Mouse (Mus musculus) midbrain, embryonic 10.5 days (tissue): ENCODE results near the gene Zfp791. TPM values are rescaled to one million over a fixed set of nuclear protein-coding genes. Genes with fewer than 3 reads are reported as not detected.
A peak's percentile ranks its signal among the peaks of the same experiment; 100 is the strongest.

ENCODE experiments used
- DNase-seq: peaks from one replicate; pipeline ENCODE4 v3.0.0-alpha.2; 2017; ENCODE audit warnings: low spot score
- H3K27ac ChIP-seq: fragments of 300-500 bp; sonication (generic); replicated peaks from 2 replicates; pipeline ENCODE4 v1.5.1; 2016; ENCODE audit warnings: mild to moderate bottlenecking
- H3K27me3 ChIP-seq: fragments of 300-500 bp; sonication (generic); 2 replicates; pipeline ENCODE4 v1.6.1; 2016; ENCODE audit warnings: low read depth, mild to moderate bottlenecking; ENCODE audit not compliant: poor library complexity, severe bottlenecking
- H3K36me3 ChIP-seq: fragments of 300-500 bp; sonication (generic); 2 replicates; pipeline ENCODE4 v1.6.1; 2016; ENCODE audit warnings: mild to moderate bottlenecking, moderate library complexity
- H3K4me1 ChIP-seq: fragments of 300-500 bp; sonication (generic); 2 replicates; pipeline ENCODE4 v1.6.1; 2016
- H3K4me3 ChIP-seq: fragments of 300-500 bp; sonication (generic); 2 replicates; pipeline ENCODE4 v1.5.1; 2016; ENCODE audit warnings: mild to moderate bottlenecking, moderate library complexity
- H3K9me3 ChIP-seq: fragments of 300-500 bp; sonication (generic); replicated peaks from 2 replicates; pipeline ENCODE4 v1.6.1; 2016; ENCODE audit warnings: mild to moderate bottlenecking
- WGBS: fragments of 180-500 bp; shearing (Covaris S2); methylation state at CpG from one replicate; pipeline ENCODE4 v1.1.7; 2016; 5-methylcytosine and 5-hydroxymethylcytosine counted together
- polyA plus RNA-seq: library from polyadenylated mRNA; unstranded; fragments of >200 nt; fragmentation: Nextera tagmentation; extraction: Ambion mirVana; gene quantifications from 2 replicates; pipeline ENCODE4 v1.2.1, GENCODE M21; 2016

Gene Zfp791
- polyA plus RNA-seq, 1 experiment from 2014 or later = 0.81 TPM

- Histone ChIP-seq H3K9me3 (no peaks in the 10 kb centered on the region), H3K27me3 (no peaks in the 10 kb centered on the region), H3K4me3 (peak overlapping the region; percentile 76), H3K36me3 (peaks cover 41% of the 10 kb centered on the region), H3K27ac (peak overlapping the region; percentile 88), H3K4me1 (peaks cover 44% of the 10 kb centered on the region)
- WGBS = under 1% methylated on average over 25 of the region's 25 CpGs
- DNase-seq = no peak
These were observed 42.7 kb downstream of the Zfp791 start for GRCm38 (mm10) chr8:85080214-85080531.

GRCm38 (mm10) chr8:85076993-85077392, 45.9 kb downstream of the Zfp791 start:
- no peak overlapping the region for H3K27ac ChIP-seq
- peaks cover 62% of the 10 kb centered on the region for H3K36me3 ChIP-seq
- H3K9me3 ChIP-seq = no peaks in the 10 kb centered on the region
- H3K4me3 ChIP-seq = peak overlapping the region; percentile 16; the same call in 1 of the 2 replicates
- H3K27me3 ChIP-seq = no peaks in the 10 kb centered on the region
- peak; percentile 85 for DNase-seq
- H3K4me1 ChIP-seq = peaks cover 41% of the 10 kb centered on the region
- WGBS = 2% methylated on average over 2 of the region's 2 CpGs

GRCm38 (mm10) chr8:85076001-85076400, 46.9 kb downstream of the Zfp791 start:
- Histone ChIP-seq H3K9me3 (no peaks in the 10 kb centered on the region), H3K27ac (no peak overlapping the region), H3K4me1 (peaks cover 37% of the 10 kb centered on the region), H3K27me3 (no peaks in the 10 kb centered on the region), H3K36me3 (peaks cover 62% of the 10 kb centered on the region), H3K4me3 (no peak overlapping the region)
- DNase-seq = peak; percentile 35
- 69% methylated on average over 9 of the region's 9 CpGs for WGBS

- no peak for DNase-seq
- H3K27ac ChIP-seq = no peak overlapping the region
- H3K36me3 ChIP-seq = peaks cover 62% of the 10 kb centered on the region
- no peaks in the 10 kb centered on the region for H3K27me3 ChIP-seq
- H3K4me1 ChIP-seq = peaks cover 34% of the 10 kb centered on the region
- no peak overlapping the region for H3K4me3 ChIP-seq
- 93% methylated on average over 10 of the region's 10 CpGs for WGBS
- no peaks in the 10 kb centered on the region for H3K9me3 ChIP-seq
These were observed 48.3 kb downstream of the Zfp791 start for GRCm38 (mm10) chr8:85074617-85075016.

- H3K4me3 ChIP-seq = no peak overlapping the region
- H3K27ac ChIP-seq = no peak overlapping the region
- no peak for DNase-seq
- peaks cover 30% of the 10 kb centered on the region for H3K4me1 ChIP-seq
- H3K27me3 ChIP-seq = no peaks in the 10 kb centered on the region
- 90% methylated on average over 10 of the region's 10 CpGs for WGBS
- peaks cover 59% of the 10 kb centered on the region for H3K36me3 ChIP-seq
- H3K9me3 ChIP-seq = no peaks in the 10 kb centered on the region
These were observed 48.7 kb downstream of the Zfp791 start for GRCm38 (mm10) chr8:85074167-85074566.

- WGBS = 93% methylated on average over 15 of the region's 15 CpGs
- Histone ChIP-seq H3K4me3 (peak overlapping the region; percentile 95; the same call in 1 of the 2 replicates), H3K4me1 (peaks cover 28% of the 10 kb centered on the region), H3K9me3 (no peaks in the 10 kb centered on the region), H3K36me3 (peaks cover 51% of the 10 kb centered on the region), H3K27ac (no peak overlapping the region), H3K27me3 (no peaks in the 10 kb centered on the region)
- DNase-seq = no peak
These were observed 49.8 kb downstream of the Zfp791 start for GRCm38 (mm10) chr8:85073041-85073612.

GRCm38 (mm10) chr8:85072364-85072929, 50.4 kb downstream of the Zfp791 start:
- Histone ChIP-seq H3K9me3 (no peaks in the 10 kb centered on the region), H3K27me3 (no peaks in the 10 kb centered on the region), H3K4me3 (peak overlapping the region; percentile 95), H3K27ac (peak overlapping the region; percentile 96), H3K4me1 (peaks cover 28% of the 10 kb centered on the region), H3K36me3 (peaks cover 52% of the 10 kb centered on the region)
- 45% methylated on average over 9 of the region's 9 CpGs for WGBS
- DNase-seq = no peak

GRCm38 (mm10) chr8:85071514-85072281, 51.2 kb downstream of the Zfp791 start, which contains the start of gene Dhps:
Gene Dhps (plus strand): TSS chr8:85071757.
- Histone ChIP-seq H3K36me3 (peaks cover 54% of the 10 kb centered on the region), H3K4me1 (peaks cover 28% of the 10 kb centered on the region), H3K27ac (peak within 1 kb of the TSS; percentile 96), H3K4me3 (peak within 1 kb of the TSS; percentile 95), H3K9me3 (no peaks in the 10 kb centered on the region), H3K27me3 (no peaks in the 10 kb centered on the region)
- under 1% methylated on average over 68 of the region's 68 CpGs for WGBS
- DNase-seq = peak; percentile 92

GRCm38 (mm10) chr8:85071041-85071440, 51.9 kb downstream of the Zfp791 start:
- WGBS = 87% methylated on average over 5 of the region's 5 CpGs
- Histone ChIP-seq H3K27ac (peak overlapping the region; percentile 96), H3K4me3 (peak overlapping the region; percentile 95), H3K27me3 (no peaks in the 10 kb centered on the region), H3K36me3 (peaks cover 54% of the 10 kb centered on the region), H3K9me3 (no peaks in the 10 kb centered on the region), H3K4me1 (peaks cover 27% of the 10 kb centered on the region)
- DNase-seq = no peak

GRCm38 (mm10) chr8:85067982-85068381, 54.9 kb downstream of the Zfp791 start, which contains the start of gene Gm5741:
Gene Gm5741 (minus strand): TSS chr8:85067982.
- Histone ChIP-seq H3K9me3 (no peaks in the 10 kb centered on the region), H3K27me3 (no peaks in the 10 kb centered on the region)
- no peak for DNase-seq

GRCm38 (mm10) chr8:85067155-85067554, 55.7 kb downstream of the Zfp791 start:
- H3K27me3 ChIP-seq = no peaks in the 10 kb centered on the region
- H3K36me3 ChIP-seq = peaks cover 52% of the 10 kb centered on the region
- H3K27ac ChIP-seq = no peak overlapping the region
- 93% methylated on average over 2 of the region's 2 CpGs for WGBS
- H3K9me3 ChIP-seq = no peaks in the 10 kb centered on the region
- H3K4me3 ChIP-seq = no peak overlapping the region
- H3K4me1 ChIP-seq = peaks cover 12% of the 10 kb centered on the region
- DNase-seq = no peak

More at GRCm38 (mm10) chr8:85067982-85068381, 54.9 kb downstream of the Zfp791 start, which contains the start of gene Gm5741:
- Histone ChIP-seq H3K4me1 (peaks cover 20% of the 10 kb centered on the region), H3K36me3 (peaks cover 45% of the 10 kb centered on the region), H3K27ac (no peak within 1 kb of the TSS), H3K4me3 (no peak within 1 kb of the TSS)

- no peak for DNase-seq
- Histone ChIP-seq H3K36me3 (peaks cover 55% of the 10 kb centered on the region), H3K27me3 (no peaks in the 10 kb centered on the region), H3K9me3 (no peaks in the 10 kb centered on the region), H3K27ac (no peak overlapping the region), H3K4me3 (no peak overlapping the region), H3K4me1 (peaks cover 17% of the 10 kb centered on the region)
- 51% methylated on average over 2 of the region's 2 CpGs for WGBS
These were observed 57.7 kb downstream of the Zfp791 start for GRCm38 (mm10) chr8:85065213-85065612.

GRCm38 (mm10) chr8:85062603-85063002, 60.3 kb downstream of the Zfp791 start:
- WGBS = 97% methylated on average over 4 of the region's 4 CpGs

More at GRCm38 (mm10) chr8:85062603-85063002, 60.3 kb downstream of the Zfp791 start:
- DNase-seq = no peak
- H3K27me3 ChIP-seq = no peaks in the 10 kb centered on the region
- H3K4me1 ChIP-seq = peaks cover 20% of the 10 kb centered on the region
- peaks cover 48% of the 10 kb centered on the region for H3K36me3 ChIP-seq
- H3K4me3 ChIP-seq = no peak overlapping the region
- H3K9me3 ChIP-seq = no peaks in the 10 kb centered on the region
- no peak overlapping the region for H3K27ac ChIP-seq
